Mouse (Mus musculus) midbrain, embryonic 16.5 days (tissue): ENCODE measurements around the gene Rasl12. TPM values are rescaled to one million over a fixed set of nuclear protein-coding genes. Genes with fewer than 3 reads are reported as not detected.
A peak's percentile ranks its signal among the peaks of the same experiment; 100 is the strongest.

Source experiments
- ATAC-seq: fragments of 200-750 bp; cut with Nextera tagmentation; 2 replicates; pipeline ENCODE4 v1.8.0; 2017; ENCODE audit warnings: moderate TSS enrichment
- H3K27ac ChIP-seq: fragments of 300-500 bp; sonication (generic); 2 replicates; pipeline ENCODE4 v1.5.1; 2014; ENCODE audit warnings: mild to moderate bottlenecking, low read length, mixed read lengths
- H3K27me3 ChIP-seq: fragments of 300-500 bp; sonication (generic); 2 replicates; pipeline ENCODE4 v1.6.1; 2014; ENCODE audit warnings: low read depth, low read length, mixed read lengths; ENCODE audit not compliant: control insufficient read depth, insufficient read depth
- H3K36me3 ChIP-seq: fragments of 300-500 bp; sonication (generic); 2 replicates; pipeline ENCODE4 v1.6.1; 2014; ENCODE audit warnings: mild to moderate bottlenecking, low read length, moderate library complexity, mixed read lengths; ENCODE audit not compliant: control insufficient read depth, insufficient read depth
- H3K4me1 ChIP-seq: fragments of 300-500 bp; sonication (generic); 2 replicates; pipeline ENCODE4 v1.6.1; 2014; ENCODE audit warnings: mild to moderate bottlenecking, low read length, mixed read lengths; ENCODE audit not compliant: control insufficient read depth, insufficient read depth
- H3K4me2 ChIP-seq: fragments of 300-500 bp; sonication (generic); 2 replicates; pipeline ENCODE4 v1.6.1; 2014; ENCODE audit warnings: mild to moderate bottlenecking, low read length, mixed read lengths
- H3K4me3 ChIP-seq: fragments of 300-500 bp; sonication (generic); 2 replicates; pipeline ENCODE4 v1.5.1; 2014; ENCODE audit warnings: low read depth, mild to moderate bottlenecking, low read length, moderate library complexity, mixed read lengths
- H3K9ac ChIP-seq: fragments of 300-500 bp; sonication (generic); 2 replicates; pipeline ENCODE4 v1.6.1; 2014; ENCODE audit warnings: low read depth, low read length, mixed read lengths
- H3K9me3 ChIP-seq: fragments of 300-500 bp; sonication (generic); replicated peaks from 2 replicates; pipeline ENCODE4 v1.6.1; 2014; ENCODE audit warnings: mild to moderate bottlenecking, low read length, mixed read lengths; ENCODE audit not compliant: control insufficient read depth, poor library complexity, severe bottlenecking
- WGBS: fragments of 180-500 bp; shearing (Covaris S2); extraction: QIAGEN DNeasy Blood & Tissue Kit; methylation state at CpG from one replicate; pipeline ENCODE4 v1.1.7; 2014; 5-methylcytosine and 5-hydroxymethylcytosine counted together
- polyA plus RNA-seq: library from polyadenylated mRNA; unstranded; fragments of >200 nt; fragmentation: Nextera tagmentation; extraction: Ambion mirVana; gene quantifications from 2 replicates; pipeline ENCODE4 v1.2.1, GENCODE M21; 2015

The Rasl12 gene
- polyA plus RNA-seq = 7.1 and 8.4 TPM in 2 replicates

- Histone ChIP-seq H3K36me3 (no peaks in the 10 kb centered on the region), H3K4me2 (peak within 1 kb of the TSS; percentile 76), H3K9me3 (no peaks in the 10 kb centered on the region), H3K9ac (peak within 1 kb of the TSS; percentile 62), H3K27ac (no peak within 1 kb of the TSS), H3K27me3 (no peaks in the 10 kb centered on the region), H3K4me1 (no peaks in the 10 kb centered on the region), H3K4me3 (peak within 1 kb of the TSS; percentile 43)
- under 1% methylated on average over 24 of the region's 24 CpGs for WGBS
- ATAC-seq = peak; percentile 70; the same call in 1 of the 2 replicates
These were observed at the start of gene Rasl12 for GRCm38 (mm10) chr9:65398279-65398678. Gene Rasl12, plus strand, starts transcription at chr9:65398506.

GRCm38 (mm10) chr9:65353251-65353650 is 45.1 kb upstream of the Rasl12 start:
- 93% methylated on average over 5 of the region's 5 CpGs for WGBS
- Histone ChIP-seq H3K4me3 (no peak overlapping the region), H3K4me1 (peaks cover 2% of the 10 kb centered on the region; the same call in 1 of the 2 replicates), H3K4me2 (no peak overlapping the region), H3K27me3 (no peaks in the 10 kb centered on the region), H3K36me3 (peaks cover 11% of the 10 kb centered on the region; the same call in 1 of the 2 replicates), H3K9me3 (no peaks in the 10 kb centered on the region), H3K27ac (no peak overlapping the region), H3K9ac (no peak overlapping the region)
- ATAC-seq = no peak

- H3K4me2 ChIP-seq = no peak overlapping the region
- H3K9me3 ChIP-seq = no peaks in the 10 kb centered on the region
- H3K36me3 ChIP-seq = peaks cover 34% of the 10 kb centered on the region
- no peaks in the 10 kb centered on the region for H3K4me1 ChIP-seq
- no peak overlapping the region for H3K9ac ChIP-seq
- no peak for ATAC-seq
- 89% methylated on average over 7 of the region's 7 CpGs for WGBS
- H3K27ac ChIP-seq = no peak overlapping the region
- no peaks in the 10 kb centered on the region for H3K27me3 ChIP-seq
- H3K4me3 ChIP-seq = no peak overlapping the region
These were observed 41.7 kb upstream of the Rasl12 start for GRCm38 (mm10) chr9:65356561-65356960.

GRCm38 (mm10) chr9:65356971-65357370 is 41.3 kb upstream of the Rasl12 start:
- H3K27ac ChIP-seq = no peak overlapping the region
- WGBS = 88% methylated on average over 2 of the region's 2 CpGs
- no peaks in the 10 kb centered on the region for H3K9me3 ChIP-seq
- no peaks in the 10 kb centered on the region for H3K4me1 ChIP-seq
- H3K9ac ChIP-seq = no peak overlapping the region
- H3K4me2 ChIP-seq = no peak overlapping the region
- no peaks in the 10 kb centered on the region for H3K27me3 ChIP-seq
- ATAC-seq = no peak
- no peak overlapping the region for H3K4me3 ChIP-seq
- peaks cover 34% of the 10 kb centered on the region for H3K36me3 ChIP-seq

GRCm38 (mm10) chr9:65358956-65359480 is 39.3 kb upstream of the Rasl12 start:
- no peaks in the 10 kb centered on the region for H3K27me3 ChIP-seq
- no peak overlapping the region for H3K27ac ChIP-seq
- H3K9ac ChIP-seq = no peak overlapping the region
- no peak for ATAC-seq
- WGBS = 100% methylated on average over 1 of the region's 1 CpGs
- H3K4me3 ChIP-seq = no peak overlapping the region
- H3K36me3 ChIP-seq = peaks cover 34% of the 10 kb centered on the region
- no peaks in the 10 kb centered on the region for H3K9me3 ChIP-seq
- H3K4me1 ChIP-seq = no peaks in the 10 kb centered on the region
- H3K4me2 ChIP-seq = no peak overlapping the region

GRCm38 (mm10) chr9:65360641-65361448 is 37.5 kb upstream of the Rasl12 start, which contains the start of gene Ubap1l:
Gene Ubap1l, plus strand, starts transcription at chr9:65361041.
- H3K4me3 ChIP-seq = no peak within 1 kb of the TSS
- no peak within 1 kb of the TSS for H3K27ac ChIP-seq
- no peaks in the 10 kb centered on the region for H3K27me3 ChIP-seq
- no peaks in the 10 kb centered on the region for H3K4me1 ChIP-seq
- H3K4me2 ChIP-seq = no peak within 1 kb of the TSS
- peaks cover 37% of the 10 kb centered on the region for H3K36me3 ChIP-seq
- no peak within 1 kb of the TSS for H3K9ac ChIP-seq
- 92% methylated on average over 16 of the region's 16 CpGs for WGBS
- no peaks in the 10 kb centered on the region for H3K9me3 ChIP-seq
- no peak for ATAC-seq

- no peaks in the 10 kb centered on the region for H3K27me3 ChIP-seq
- H3K4me3 ChIP-seq = no peak overlapping the region
- H3K4me2 ChIP-seq = no peak overlapping the region
- no peaks in the 10 kb centered on the region for H3K9me3 ChIP-seq
- WGBS = 79% methylated on average over 9 of the region's 9 CpGs
- peaks cover 28% of the 10 kb centered on the region for H3K36me3 ChIP-seq
- ATAC-seq = no peak
- H3K4me1 ChIP-seq = no peaks in the 10 kb centered on the region
- no peak overlapping the region for H3K9ac ChIP-seq
- H3K27ac ChIP-seq = no peak overlapping the region
These were observed 34.6 kb upstream of the Rasl12 start for GRCm38 (mm10) chr9:65363684-65364083.

GRCm38 (mm10) chr9:65365721-65366120 is 32.6 kb upstream of the Rasl12 start:
- Histone ChIP-seq H3K27ac (no peak overlapping the region), H3K4me2 (no peak overlapping the region), H3K4me3 (no peak overlapping the region), H3K9ac (no peak overlapping the region), H3K27me3 (no peaks in the 10 kb centered on the region), H3K9me3 (no peaks in the 10 kb centered on the region), H3K4me1 (no peaks in the 10 kb centered on the region), H3K36me3 (peaks cover 15% of the 10 kb centered on the region)
- 86% methylated on average over 7 of the region's 7 CpGs for WGBS
- ATAC-seq = no peak

GRCm38 (mm10) chr9:65371756-65372155 is 26.6 kb upstream of the Rasl12 start:
- ATAC-seq = no peak
- no peak overlapping the region for H3K9ac ChIP-seq
- no peak overlapping the region for H3K27ac ChIP-seq
- peaks cover 8% of the 10 kb centered on the region for H3K36me3 ChIP-seq
- H3K4me3 ChIP-seq = no peak overlapping the region
- H3K4me1 ChIP-seq = no peaks in the 10 kb centered on the region
- 79% methylated on average over 24 of the region's 24 CpGs for WGBS
- no peak overlapping the region for H3K4me2 ChIP-seq
- H3K9me3 ChIP-seq = no peaks in the 10 kb centered on the region
- no peaks in the 10 kb centered on the region for H3K27me3 ChIP-seq
